Mouse (Mus musculus): Measurements from ENCODE around the gene Gm9958. TPM values are rescaled to one million over a fixed set of nuclear protein-coding genes. Genes with fewer than 3 reads are reported as not detected.

The Gm9958 gene
- 1 to 10 TPM; 1.6 to 1.7 TPM for total RNA-seq (2021)
- long read RNA-seq, partial matches to known transcripts, result 0 of 1 reads
- long read RNA-seq, other reads (novel, unspliced or antisense), result 0 of 1 reads

GRCm38 (mm10) chr5:90367067-90367303, at the start of gene Gm9958:
TSS of gene Gm9958 (plus strand) at chr5:90367204.
- DNase-seq (ENCODE audit: low spot score in 2 of 2), result peak in 1 of 2 experiments; percentile 33

- DNase-seq (ENCODE audit: low spot score in 2 of 2), result no peak
Measured at GRCm38 (mm10) chr5:90331071-90331470, 35.9 kb upstream of the Gm9958 start.

GRCm38 (mm10) chr5:90332478-90332877, 34.5 kb upstream of the Gm9958 start:
- DNase-seq (ENCODE audit: low spot score in 2 of 2), result no peak

- no peak for DNase-seq (ENCODE audit: low spot score in 2 of 2)
Measured at GRCm38 (mm10) chr5:90338177-90339091, 28.6 kb upstream of the Gm9958 start.

- DNase-seq (ENCODE audit: low spot score in 2 of 2), result peak; percentile 48 to 75
Measured at GRCm38 (mm10) chr5:90339129-90339952, 27.7 kb upstream of the Gm9958 start.

- DNase-seq (ENCODE audit: low spot score in 2 of 2), result no peak
Measured at GRCm38 (mm10) chr5:90339953-90340343, 27.1 kb upstream of the Gm9958 start.

- no peak for DNase-seq (ENCODE audit: low spot score in 2 of 2)
Measured at GRCm38 (mm10) chr5:90340847-90341246, 26.2 kb upstream of the Gm9958 start.

- no peak for DNase-seq (ENCODE audit: low spot score in 2 of 2)
Measured at GRCm38 (mm10) chr5:90346877-90347276, 20.1 kb upstream of the Gm9958 start.

- no peak for DNase-seq (ENCODE audit: low spot score in 2 of 2)
Measured at GRCm38 (mm10) chr5:90353552-90354317, 13.3 kb upstream of the Gm9958 start.

GRCm38 (mm10) chr5:90355824-90356223, 11.2 kb upstream of the Gm9958 start:
- no peak for DNase-seq (ENCODE audit: low spot score in 2 of 2)

GRCm38 (mm10) chr5:90364526-90364925, 2.5 kb upstream of the Gm9958 start:
- DNase-seq (ENCODE audit: low spot score in 2 of 2), result peak; percentile 62 to 93

GRCm38 (mm10) chr5:90365141-90365951, 1.7 kb upstream of the Gm9958 start:
- peak; percentile 22 to 47 for DNase-seq (ENCODE audit: low spot score in 2 of 2)

GRCm38 (mm10) chr5:90366121-90367066, 610 bp upstream of the Gm9958 start, which contains the start of gene Ankrd17:
TSS of gene Ankrd17 (minus strand) at chr5:90366577.
- DNase-seq (ENCODE audit: low spot score in 2 of 2), result peak; percentile 92 to 96

GRCm38 (mm10) chr5:90370401-90370800, 3.4 kb downstream of the Gm9958 start:
- DNase-seq (ENCODE audit: low spot score in 2 of 2), result no peak

GRCm38 (mm10) chr5:90373708-90374107, 6.7 kb downstream of the Gm9958 start:
- DNase-seq (ENCODE audit: low spot score in 2 of 2), result no peak

- no peak for DNase-seq (ENCODE audit: low spot score in 2 of 2)
Measured at GRCm38 (mm10) chr5:90381458-90381857, 14.5 kb downstream of the Gm9958 start.

- DNase-seq (ENCODE audit: low spot score in 2 of 2), result no peak
Measured at GRCm38 (mm10) chr5:90383080-90383479, 16.1 kb downstream of the Gm9958 start.

- DNase-seq (ENCODE audit: low spot score in 2 of 2), result no peak
Measured at GRCm38 (mm10) chr5:90393764-90394163, 26.8 kb downstream of the Gm9958 start.

- no peak for DNase-seq (ENCODE audit: low spot score in 2 of 2)
Measured at GRCm38 (mm10) chr5:90394322-90394721, 27.3 kb downstream of the Gm9958 start.
